Mouse (Mus musculus): ENCODE results near the gene Mlana. TPM values are rescaled to one million over a fixed set of nuclear protein-coding genes. Genes with fewer than 3 reads are reported as not detected.

Gene Mlana
- polyA plus RNA-seq, 1 experiment from 2014 or later = not detected

- Histone ChIP-seq H3K4me1 (ENCODE audit: control insufficient read depth, insufficient read depth, low read length) (no peaks in the 10 kb centered on the region), H3K9me3 (ENCODE audit: control insufficient read depth, low read length) (no peaks in the 10 kb centered on the region), H3K27me3 (ENCODE audit: control insufficient read depth, insufficient read depth, low read length) (no peaks in the 10 kb centered on the region), H3K4me2 (ENCODE audit: low read depth, low read length) (no peak overlapping the region), H3K9ac (replicated peaks; ENCODE audit: low read depth, low read length) (no peak overlapping the region), H3K4me3 (ENCODE audit: low read depth, low read length) (no peak overlapping the region), H3K36me3 (ENCODE audit: control insufficient read depth, insufficient read depth, low read length) (no peaks in the 10 kb centered on the region), H3K27ac (ENCODE audit: low read depth, low read length) (no peak overlapping the region)
- 74% methylated on average over 3 of the region's 3 CpGs for WGBS
- ATAC-seq (ENCODE audit: low read depth) = no peak
Observed at GRCm38 (mm10) chr19:29709461-29709860, 11.8 kb downstream of the Mlana start.

- 91% methylated on average over 4 of the region's 4 CpGs for WGBS
- H3K4me2 ChIP-seq (ENCODE audit: low read depth, low read length) = no peak overlapping the region
- H3K9ac ChIP-seq (replicated peaks; ENCODE audit: low read depth, low read length) = no peak overlapping the region
- H3K36me3 ChIP-seq (ENCODE audit: control insufficient read depth, insufficient read depth, low read length) = peaks cover 17% of the 10 kb centered on the region; the same call in 1 of the 2 replicates
- no peak for ATAC-seq (ENCODE audit: low read depth)
- H3K4me1 ChIP-seq (ENCODE audit: control insufficient read depth, insufficient read depth, low read length) = no peaks in the 10 kb centered on the region
- H3K4me3 ChIP-seq (ENCODE audit: low read depth, low read length) = no peak overlapping the region
- H3K9me3 ChIP-seq (ENCODE audit: control insufficient read depth, low read length) = no peaks in the 10 kb centered on the region
- H3K27ac ChIP-seq (ENCODE audit: low read depth, low read length) = no peak overlapping the region
- H3K27me3 ChIP-seq (ENCODE audit: control insufficient read depth, insufficient read depth, low read length) = no peaks in the 10 kb centered on the region
Observed at GRCm38 (mm10) chr19:29713451-29713850, 15.8 kb downstream of the Mlana start.

- no peak overlapping the region for H3K4me3 ChIP-seq (ENCODE audit: low read depth, low read length)
- no peak overlapping the region for H3K9ac ChIP-seq (replicated peaks; ENCODE audit: low read depth, low read length)
- 93% methylated on average over 3 of the region's 3 CpGs for WGBS
- H3K36me3 ChIP-seq (ENCODE audit: control insufficient read depth, insufficient read depth, low read length) = peaks cover 22% of the 10 kb centered on the region; the same call in 1 of the 2 replicates
- no peak for ATAC-seq (ENCODE audit: low read depth)
- H3K27me3 ChIP-seq (ENCODE audit: control insufficient read depth, insufficient read depth, low read length) = no peaks in the 10 kb centered on the region
- H3K27ac ChIP-seq (ENCODE audit: low read depth, low read length) = no peak overlapping the region
- no peak overlapping the region for H3K4me2 ChIP-seq (ENCODE audit: low read depth, low read length)
- no peaks in the 10 kb centered on the region for H3K4me1 ChIP-seq (ENCODE audit: control insufficient read depth, insufficient read depth, low read length)
- no peaks in the 10 kb centered on the region for H3K9me3 ChIP-seq (ENCODE audit: control insufficient read depth, low read length)
Observed at GRCm38 (mm10) chr19:29717854-29718253, 20.2 kb downstream of the Mlana start.

- Histone ChIP-seq H3K27ac (ENCODE audit: low read depth, low read length) (no peak overlapping the region), H3K4me1 (ENCODE audit: control insufficient read depth, insufficient read depth, low read length) (no peaks in the 10 kb centered on the region), H3K27me3 (ENCODE audit: control insufficient read depth, insufficient read depth, low read length) (no peaks in the 10 kb centered on the region), H3K9me3 (ENCODE audit: control insufficient read depth, low read length) (no peaks in the 10 kb centered on the region), H3K36me3 (ENCODE audit: control insufficient read depth, insufficient read depth, low read length) (peaks cover 22% of the 10 kb centered on the region; the same call in 1 of the 2 replicates), H3K4me2 (ENCODE audit: low read depth, low read length) (no peak overlapping the region), H3K4me3 (ENCODE audit: low read depth, low read length) (no peak overlapping the region), H3K9ac (replicated peaks; ENCODE audit: low read depth, low read length) (no peak overlapping the region)
- WGBS = 98% methylated on average over 3 of the region's 3 CpGs
- no peak for ATAC-seq (ENCODE audit: low read depth)
Observed at GRCm38 (mm10) chr19:29718476-29718875, 20.9 kb downstream of the Mlana start.

- no peak for ATAC-seq (ENCODE audit: low read depth)
- no peaks in the 10 kb centered on the region for H3K9me3 ChIP-seq (ENCODE audit: control insufficient read depth, low read length)
- H3K4me3 ChIP-seq (ENCODE audit: low read depth, low read length) = no peak overlapping the region
- 77% methylated on average over 3 of the region's 3 CpGs for WGBS
- no peaks in the 10 kb centered on the region for H3K27me3 ChIP-seq (ENCODE audit: control insufficient read depth, insufficient read depth, low read length)
- H3K27ac ChIP-seq (ENCODE audit: low read depth, low read length) = no peak overlapping the region
- no peaks in the 10 kb centered on the region for H3K36me3 ChIP-seq (ENCODE audit: control insufficient read depth, insufficient read depth, low read length)
- no peaks in the 10 kb centered on the region for H3K4me1 ChIP-seq (ENCODE audit: control insufficient read depth, insufficient read depth, low read length)
- H3K9ac ChIP-seq (replicated peaks; ENCODE audit: low read depth, low read length) = no peak overlapping the region
- H3K4me2 ChIP-seq (ENCODE audit: low read depth, low read length) = no peak overlapping the region
Observed at GRCm38 (mm10) chr19:29735421-29735820, 37.8 kb downstream of the Mlana start.

- Histone ChIP-seq H3K36me3 (ENCODE audit: control insufficient read depth, insufficient read depth, low read length) (no peaks in the 10 kb centered on the region), H3K9ac (replicated peaks; ENCODE audit: low read depth, low read length) (no peak overlapping the region), H3K9me3 (ENCODE audit: control insufficient read depth, low read length) (no peaks in the 10 kb centered on the region), H3K27me3 (ENCODE audit: control insufficient read depth, insufficient read depth, low read length) (no peaks in the 10 kb centered on the region), H3K4me2 (ENCODE audit: low read depth, low read length) (no peak overlapping the region), H3K4me3 (ENCODE audit: low read depth, low read length) (no peak overlapping the region), H3K27ac (ENCODE audit: low read depth, low read length) (no peak overlapping the region), H3K4me1 (ENCODE audit: control insufficient read depth, insufficient read depth, low read length) (no peaks in the 10 kb centered on the region)
- 86% methylated on average over 2 of the region's 2 CpGs for WGBS
- no peak for ATAC-seq (ENCODE audit: low read depth)
Observed at GRCm38 (mm10) chr19:29739608-29740007, 42.0 kb downstream of the Mlana start.

GRCm38 (mm10) chr19:29740661-29741060, 43.0 kb downstream of the Mlana start:
- Histone ChIP-seq H3K4me2 (ENCODE audit: low read depth, low read length) (no peak overlapping the region), H3K36me3 (ENCODE audit: control insufficient read depth, insufficient read depth, low read length) (no peaks in the 10 kb centered on the region), H3K9me3 (ENCODE audit: control insufficient read depth, low read length) (no peaks in the 10 kb centered on the region), H3K27me3 (ENCODE audit: control insufficient read depth, insufficient read depth, low read length) (no peaks in the 10 kb centered on the region), H3K4me1 (ENCODE audit: control insufficient read depth, insufficient read depth, low read length) (no peaks in the 10 kb centered on the region), H3K4me3 (ENCODE audit: low read depth, low read length) (no peak overlapping the region), H3K27ac (ENCODE audit: low read depth, low read length) (no peak overlapping the region), H3K9ac (replicated peaks; ENCODE audit: low read depth, low read length) (no peak overlapping the region)
- WGBS = 88% methylated on average over 1 of the region's 1 CpGs
- ATAC-seq (ENCODE audit: low read depth) = no peak

- WGBS = 84% methylated on average over 5 of the region's 5 CpGs
- Histone ChIP-seq H3K27me3 (ENCODE audit: control insufficient read depth, insufficient read depth, low read length) (no peaks in the 10 kb centered on the region), H3K4me2 (ENCODE audit: low read depth, low read length) (no peak overlapping the region), H3K9ac (replicated peaks; ENCODE audit: low read depth, low read length) (no peak overlapping the region), H3K27ac (ENCODE audit: low read depth, low read length) (no peak overlapping the region), H3K4me3 (ENCODE audit: low read depth, low read length) (no peak overlapping the region), H3K9me3 (ENCODE audit: control insufficient read depth, low read length) (no peaks in the 10 kb centered on the region), H3K4me1 (ENCODE audit: control insufficient read depth, insufficient read depth, low read length) (no peaks in the 10 kb centered on the region), H3K36me3 (ENCODE audit: control insufficient read depth, insufficient read depth, low read length) (no peaks in the 10 kb centered on the region)
- no peak for ATAC-seq (ENCODE audit: low read depth)
Observed at GRCm38 (mm10) chr19:29743531-29743930, 45.9 kb downstream of the Mlana start.

- H3K4me3 ChIP-seq (ENCODE audit: low read depth, low read length) = no peak overlapping the region
- H3K9me3 ChIP-seq (ENCODE audit: control insufficient read depth, low read length) = no peaks in the 10 kb centered on the region
- H3K27me3 ChIP-seq (ENCODE audit: control insufficient read depth, insufficient read depth, low read length) = no peaks in the 10 kb centered on the region
- no peak for ATAC-seq (ENCODE audit: low read depth)
- no peak overlapping the region for H3K9ac ChIP-seq (replicated peaks; ENCODE audit: low read depth, low read length)
- H3K4me2 ChIP-seq (ENCODE audit: low read depth, low read length) = no peak overlapping the region
- H3K36me3 ChIP-seq (ENCODE audit: control insufficient read depth, insufficient read depth, low read length) = no peaks in the 10 kb centered on the region
- H3K27ac ChIP-seq (ENCODE audit: low read depth, low read length) = no peak overlapping the region
- H3K4me1 ChIP-seq (ENCODE audit: control insufficient read depth, insufficient read depth, low read length) = no peaks in the 10 kb centered on the region
- WGBS = 89% methylated on average over 3 of the region's 3 CpGs
Observed at GRCm38 (mm10) chr19:29750994-29751393, 53.4 kb downstream of the Mlana start.

GRCm38 (mm10) chr19:29753939-29754338, 56.3 kb downstream of the Mlana start:
- H3K27ac ChIP-seq (ENCODE audit: low read depth, low read length) = no peak overlapping the region
- no peaks in the 10 kb centered on the region for H3K27me3 ChIP-seq (ENCODE audit: control insufficient read depth, insufficient read depth, low read length)
- no peak overlapping the region for H3K4me3 ChIP-seq (ENCODE audit: low read depth, low read length)
- no peak for ATAC-seq (ENCODE audit: low read depth)
- no peak overlapping the region for H3K4me2 ChIP-seq (ENCODE audit: low read depth, low read length)
- H3K4me1 ChIP-seq (ENCODE audit: control insufficient read depth, insufficient read depth, low read length) = no peaks in the 10 kb centered on the region
- no peaks in the 10 kb centered on the region for H3K36me3 ChIP-seq (ENCODE audit: control insufficient read depth, insufficient read depth, low read length)
- no peak overlapping the region for H3K9ac ChIP-seq (replicated peaks; ENCODE audit: low read depth, low read length)
- WGBS = 85% methylated on average over 2 of the region's 2 CpGs
- H3K9me3 ChIP-seq (ENCODE audit: control insufficient read depth, low read length) = no peaks in the 10 kb centered on the region

Measured in neural tube, embryonic 14.5 days (tissue).